Mouse (Mus musculus) CD8-positive naive resting alpha-beta T cell, adult 57 days (primary cell): ENCODE data around the gene Hs3st2. TPM values are rescaled to one million over a fixed set of nuclear protein-coding genes. Genes with fewer than 3 reads are reported as not detected.

Experiments
- total RNA-seq: library from RNA; stranded (reverse); gene quantifications from one replicate; pipeline ENCODE4 v1.2.4, GENCODE M21; 2023

Hs3st2 gene
- total RNA-seq = not detected

DNA sequence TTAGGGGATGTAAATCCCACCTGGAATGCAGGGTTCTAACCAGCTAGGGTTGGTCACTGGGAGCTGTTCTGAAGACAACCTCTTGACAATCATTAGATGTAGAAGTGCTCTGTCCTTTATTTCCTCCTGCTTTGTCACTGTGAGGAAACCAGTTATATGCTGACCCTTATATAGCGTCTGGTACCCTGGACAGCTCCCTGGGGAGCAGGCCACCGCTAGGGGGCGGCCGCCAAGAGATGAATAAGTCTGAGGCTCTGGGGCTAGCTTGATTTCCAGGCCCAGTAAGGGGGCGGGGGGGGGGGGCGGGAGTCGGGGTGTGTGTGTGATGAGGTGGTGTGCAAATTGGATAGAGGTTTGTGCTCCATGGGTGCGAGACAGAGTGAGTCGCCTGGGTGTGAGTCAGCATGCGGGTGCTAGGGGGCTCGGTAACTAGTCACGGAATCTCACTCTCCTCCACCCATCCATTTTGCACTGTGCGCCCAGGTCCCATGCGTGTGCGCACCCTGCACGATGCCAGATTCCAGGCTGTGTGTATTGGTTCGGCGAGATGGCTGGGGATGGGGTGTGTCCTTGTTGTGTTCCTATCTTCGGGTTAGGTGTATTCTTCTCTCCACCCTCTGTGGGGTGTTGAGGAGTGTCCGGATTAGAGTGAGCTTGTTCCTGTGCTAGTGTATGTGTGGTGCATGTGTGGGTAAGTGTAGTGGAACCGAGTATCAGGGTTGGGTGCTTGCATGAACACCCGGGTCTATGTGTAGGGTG is at the start of gene Hs3st2:
Hs3st2 (plus strand) TSS at position 635 of the 759 bp plus-strand sequence.

